Mouse (Mus musculus): ENCODE measurements around the gene Cplx2.

Cplx2 gene

DNA sequence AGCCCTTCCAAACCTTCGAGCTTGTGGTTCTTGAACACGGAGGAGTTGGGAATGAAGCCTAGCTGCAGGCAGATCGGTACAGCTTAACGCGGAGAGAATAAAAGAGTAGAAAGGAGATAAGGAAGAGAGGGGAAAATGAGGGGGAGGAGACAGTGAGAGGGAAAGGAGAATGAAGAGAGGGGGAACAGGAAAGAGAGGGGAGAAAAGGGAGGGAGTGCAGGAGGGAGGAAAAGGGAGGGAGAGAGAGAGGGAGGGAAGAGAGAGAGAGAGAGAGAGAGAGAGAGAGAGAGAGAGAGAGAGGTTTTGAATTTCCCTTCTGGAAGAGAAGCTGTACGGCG, at the start of gene Cplx2:
TSS of gene Cplx2 (plus strand) at position 301 of the 338 bp plus-strand sequence.
- no peak for DNase-seq

- DNase-seq = peak; percentile 92
These were observed 48.5 kb upstream of the Cplx2 start for GRCm38 (mm10) chr13:54322396-54323306.

DNA sequence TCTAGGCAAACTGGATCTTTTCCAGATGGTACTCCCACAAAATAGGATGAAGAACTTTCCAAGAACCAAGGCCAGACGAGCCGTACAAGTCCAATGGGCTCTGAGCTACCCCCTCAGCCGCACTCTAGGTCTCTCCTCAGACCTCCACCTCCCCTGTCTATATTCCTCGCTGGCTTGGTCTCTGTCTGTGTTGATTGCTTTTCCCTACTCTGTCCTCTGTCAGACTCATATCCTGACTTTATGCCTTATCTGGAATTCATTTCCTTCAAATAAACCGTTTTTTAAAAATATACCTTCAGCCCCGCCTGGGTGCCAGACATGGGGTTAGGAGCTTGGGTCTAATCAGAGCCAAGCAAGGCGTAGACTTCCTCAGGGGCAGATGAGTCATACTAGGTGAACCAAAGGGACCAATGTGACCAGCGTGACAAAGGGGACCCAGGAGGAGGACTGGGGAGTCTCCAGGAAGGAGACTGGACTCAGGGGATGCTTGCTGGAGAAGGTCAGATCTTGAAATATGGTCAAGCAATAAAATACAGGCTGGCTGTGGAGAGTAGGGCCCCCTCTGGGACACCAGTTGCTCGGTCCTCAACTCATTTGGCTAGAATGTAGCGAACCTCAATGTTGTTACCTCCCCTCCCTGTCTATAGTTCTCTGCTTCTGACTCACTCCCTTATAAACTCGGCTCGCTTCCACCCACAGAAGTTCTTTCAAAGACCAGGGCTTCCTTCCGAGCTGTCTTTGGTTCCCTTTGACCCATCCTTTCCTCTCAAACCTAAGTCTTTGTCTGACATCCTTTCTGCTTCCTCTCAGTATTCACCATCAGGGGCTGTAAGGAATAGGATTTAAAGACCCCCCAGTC, 47.6 kb upstream of the Cplx2 start:
- DNase-seq = no peak

- peak; percentile 74 for DNase-seq
These were observed 47.0 kb upstream of the Cplx2 start for GRCm38 (mm10) chr13:54324178-54324577.

- peak; percentile 79 for DNase-seq
These were observed 45.3 kb upstream of the Cplx2 start for GRCm38 (mm10) chr13:54325814-54326213.

DNA sequence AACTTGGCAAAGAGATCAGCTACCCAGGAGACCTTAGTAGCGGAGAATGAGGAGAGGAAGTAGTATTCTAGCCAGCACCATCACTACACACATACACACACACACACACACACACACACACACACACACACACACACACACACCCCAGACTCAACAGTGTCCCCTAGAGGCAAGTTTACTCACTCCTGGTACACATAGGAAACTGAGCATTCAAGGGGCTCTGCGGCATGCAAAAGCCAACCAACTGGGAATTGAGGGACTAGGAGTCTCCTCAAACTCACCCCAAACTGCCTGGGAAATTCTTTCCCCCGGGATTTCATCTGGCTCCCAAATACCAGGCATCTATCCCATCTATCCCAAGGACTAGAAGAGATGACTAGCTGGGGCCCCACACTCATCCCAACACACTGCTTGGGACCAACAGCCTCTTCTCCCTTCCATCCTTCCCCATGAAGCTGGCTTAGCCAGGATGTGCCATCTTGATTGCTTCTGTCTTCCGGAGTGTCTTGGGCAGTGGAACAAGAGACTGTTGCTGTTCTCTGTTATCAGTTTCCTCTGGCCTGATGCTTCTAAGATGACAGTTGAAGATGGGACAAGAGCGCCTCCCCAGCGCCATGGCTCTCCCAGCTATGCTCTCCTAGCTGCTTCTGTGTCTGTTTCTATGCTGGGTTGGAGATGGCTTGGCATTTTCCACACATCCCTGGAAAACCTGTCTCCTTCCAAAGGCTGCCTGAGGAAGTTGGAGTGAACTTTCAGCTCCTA, 44.3 kb upstream of the Cplx2 start:
- DNase-seq = no peak

GRCm38 (mm10) chr13:54328029-54328428, 43.1 kb upstream of the Cplx2 start:
- no peak for DNase-seq

DNA sequence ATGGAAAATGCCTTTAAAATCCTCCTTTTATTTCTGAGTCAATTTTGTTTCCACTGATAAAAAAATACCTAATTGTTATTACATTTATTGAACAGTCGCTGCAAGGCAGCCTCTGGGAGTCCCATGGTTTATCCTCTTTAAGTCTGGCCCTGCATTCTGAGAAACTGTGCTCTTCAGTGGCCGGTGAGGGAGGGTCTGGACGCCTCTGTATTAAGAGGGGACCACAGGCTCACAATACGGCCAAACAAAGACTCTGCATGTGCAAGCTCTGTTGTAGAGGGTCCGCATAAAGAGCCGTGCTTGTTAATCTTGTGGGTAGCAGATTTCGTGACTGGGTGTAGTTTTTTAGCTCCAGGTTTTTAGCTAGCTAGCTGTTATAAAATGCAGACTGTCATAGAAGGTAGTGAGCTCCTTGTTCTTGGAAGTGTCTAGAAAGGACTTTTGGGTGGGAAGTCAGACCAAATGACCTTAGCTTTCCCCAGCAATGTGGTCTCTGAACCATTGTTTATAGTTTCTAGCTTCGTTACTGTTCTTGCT, 42.1 kb upstream of the Cplx2 start:
- no peak for DNase-seq

- peak; percentile 91 for DNase-seq
These were observed 39.1 kb upstream of the Cplx2 start for GRCm38 (mm10) chr13:54331825-54332675.

GRCm38 (mm10) chr13:54332921-54333477, 38.1 kb upstream of the Cplx2 start:
- no peak for DNase-seq

DNA sequence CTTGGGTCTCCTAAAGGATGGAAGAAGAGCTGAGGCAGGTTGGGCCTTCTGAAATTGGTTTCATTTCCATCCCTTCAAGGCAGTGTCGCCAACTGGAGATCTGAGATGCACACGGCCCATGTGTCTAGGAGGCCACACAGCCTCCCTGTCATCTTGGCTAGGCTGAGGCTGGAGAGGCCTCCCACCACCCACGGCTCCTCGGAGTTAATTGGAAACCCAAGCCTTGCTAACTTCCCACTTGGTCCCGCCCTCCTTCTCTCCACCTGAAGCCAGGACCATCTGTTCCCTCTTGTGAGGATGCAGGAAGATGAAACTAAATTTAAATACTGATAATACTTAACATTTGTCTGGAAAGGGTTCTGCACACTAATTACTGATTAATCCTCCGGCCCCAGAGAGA, 34.1 kb upstream of the Cplx2 start:
- DNase-seq = no peak

- no peak for DNase-seq
These were observed 33.6 kb upstream of the Cplx2 start for GRCm38 (mm10) chr13:54337541-54337940.

GRCm38 (mm10) chr13:54338815-54339214, 32.3 kb upstream of the Cplx2 start:
- DNase-seq = no peak

DNA sequence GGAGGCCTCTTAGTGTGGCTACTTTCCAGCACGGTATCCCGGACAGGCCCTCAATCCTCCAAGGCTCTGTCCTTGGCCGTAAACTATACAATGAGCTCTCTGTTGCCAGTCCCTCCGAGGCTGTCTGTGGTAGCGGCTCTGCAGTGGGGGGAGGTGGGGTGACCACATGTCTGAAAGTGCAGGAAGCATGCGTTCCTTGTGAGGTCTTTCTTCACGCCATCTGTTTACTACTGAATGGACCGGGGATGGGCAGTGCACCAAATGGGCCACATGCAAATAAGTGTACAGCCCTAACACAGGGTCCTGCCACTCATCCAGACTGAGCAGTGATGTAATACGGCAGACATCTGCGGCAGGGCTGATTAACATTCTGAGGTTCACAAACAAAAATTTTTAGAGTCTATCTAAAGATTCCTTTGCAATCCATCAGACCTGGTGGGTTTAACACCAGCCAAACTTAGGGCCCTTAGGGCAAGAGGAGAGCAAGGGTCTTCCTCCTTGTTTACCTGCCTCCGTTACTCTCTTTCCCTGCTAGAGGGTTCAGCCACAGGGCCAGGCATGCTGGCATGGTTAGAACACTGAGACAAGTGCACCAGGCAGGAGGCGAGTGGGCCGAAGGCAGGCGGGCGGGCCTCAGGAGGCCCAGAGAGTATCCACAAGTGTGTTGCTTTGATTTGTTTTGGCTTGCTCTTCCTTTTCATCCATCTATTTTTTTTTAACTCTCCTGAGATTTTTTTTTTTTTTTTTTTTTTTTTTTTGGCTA, 25.1 kb upstream of the Cplx2 start:
- DNase-seq = peak; percentile 23

- DNase-seq = no peak
These were observed 23.1 kb upstream of the Cplx2 start for GRCm38 (mm10) chr13:54348011-54348410.

GRCm38 (mm10) chr13:54349126-54349759, 21.9 kb upstream of the Cplx2 start:
- DNase-seq = no peak

DNA sequence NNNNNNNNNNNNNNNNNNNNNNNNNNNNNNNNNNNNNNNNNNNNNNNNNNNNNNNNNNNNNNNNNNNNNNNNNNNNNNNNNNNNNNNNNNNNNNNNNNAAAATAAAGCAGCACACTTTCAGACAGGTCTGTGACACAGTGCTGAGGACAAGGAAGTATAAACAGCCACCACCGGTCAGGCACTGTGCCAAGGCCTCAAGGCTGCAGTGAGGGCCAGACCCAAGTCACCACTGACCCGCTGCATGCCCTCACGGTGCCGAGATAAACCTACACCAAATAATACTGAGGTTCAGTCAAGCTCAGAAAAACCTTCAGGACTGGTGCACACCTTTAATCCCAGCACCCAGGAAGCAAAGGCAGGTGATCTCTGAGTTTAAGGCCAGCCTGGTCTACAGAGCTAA, 13.7 kb upstream of the Cplx2 start:
- no peak for DNase-seq

DNA sequence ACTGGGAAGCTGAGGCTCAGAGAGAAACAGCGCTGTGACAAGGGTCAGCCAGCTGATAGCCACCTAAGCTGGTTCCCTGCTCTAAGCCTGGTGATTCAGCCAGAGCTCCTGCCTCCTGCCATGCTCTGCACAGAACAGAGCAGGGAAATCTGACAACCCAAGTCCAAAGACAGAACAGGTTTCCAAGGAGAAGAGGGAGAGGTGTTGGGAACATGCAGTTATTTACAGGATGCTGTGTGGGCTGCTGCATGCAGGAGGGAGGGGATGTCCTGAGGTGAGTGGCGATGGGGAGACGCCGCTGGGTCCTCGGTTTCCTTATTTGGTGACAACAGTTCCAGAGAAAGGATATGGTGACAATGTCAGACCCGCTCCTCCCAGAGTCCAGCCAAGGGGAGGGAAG, 12.0 kb upstream of the Cplx2 start:
- no peak for DNase-seq

- no peak for DNase-seq
These were observed 6.5 kb upstream of the Cplx2 start for GRCm38 (mm10) chr13:54364686-54365085.

DNA sequence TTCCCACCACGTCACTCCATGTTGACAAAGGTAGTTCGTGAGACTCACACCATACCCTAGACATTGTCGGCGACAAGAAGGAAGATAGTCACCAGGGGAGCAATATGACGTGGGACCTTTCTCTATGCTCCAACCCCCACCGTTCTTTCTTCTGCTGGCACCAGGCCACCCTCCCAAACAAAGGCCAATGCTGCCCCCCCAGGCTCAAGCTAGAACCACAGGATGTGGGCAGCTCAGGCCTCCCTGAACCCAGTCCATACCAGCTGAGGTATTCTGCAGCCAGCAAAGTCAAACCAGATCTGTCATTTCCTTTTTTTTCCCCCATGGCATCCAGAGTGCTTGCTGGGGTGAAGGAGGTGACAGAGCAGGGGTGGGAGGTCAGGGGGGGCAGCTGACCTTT, 3.4 kb upstream of the Cplx2 start:
- DNase-seq = peak; percentile 55
